Mouse (Mus musculus) limb, embryonic 11.5 days (tissue): ENCODE data around the gene Iqca. TPM values are rescaled to one million over a fixed set of nuclear protein-coding genes. Genes with fewer than 3 reads are reported as not detected.

Source experiments
- ATAC-seq: fragments of 200-750 bp; cut with Nextera tagmentation; 2 replicates; pipeline ENCODE4 v1.8.0; 2017; ENCODE audit warnings: low read depth; ENCODE audit not compliant: insufficient number of reproducible peaks, low FRiP score, low TSS enrichment
- DNase-seq: peaks from one replicate; pipeline ENCODE4 v3.0.0-alpha.2; 2015; ENCODE audit warnings: low spot score
- H3K27ac ChIP-seq: fragments of 300-500 bp; sonication (generic); replicated peaks from 2 replicates; pipeline ENCODE4 v1.5.1; 2014; ENCODE audit warnings: low read depth, mild to moderate bottlenecking, low read length
- H3K27me3 ChIP-seq: fragments of 300-500 bp; sonication (generic); 2 replicates; pipeline ENCODE4 v1.6.1; 2014; ENCODE audit warnings: mild to moderate bottlenecking, low read length, mixed read lengths; ENCODE audit not compliant: control insufficient read depth, insufficient read depth
- H3K36me3 ChIP-seq: fragments of 300-500 bp; sonication (generic); 2 replicates; pipeline ENCODE4 v1.6.1; 2014; ENCODE audit warnings: mild to moderate bottlenecking, low read length, moderate library complexity, mixed read lengths; ENCODE audit not compliant: control insufficient read depth, insufficient read depth
- H3K4me1 ChIP-seq: fragments of 300-500 bp; sonication (generic); 2 replicates; pipeline ENCODE4 v1.6.1; 2014; ENCODE audit warnings: low read length, mixed read lengths; ENCODE audit not compliant: control insufficient read depth, insufficient read depth
- H3K4me2 ChIP-seq: fragments of 300-500 bp; sonication (generic); 2 replicates; pipeline ENCODE4 v1.6.1; 2014; ENCODE audit warnings: low read depth, mild to moderate bottlenecking, moderate library complexity; ENCODE audit not compliant: severe bottlenecking
- H3K4me3 ChIP-seq: fragments of 300-500 bp; sonication (generic); 2 replicates; pipeline ENCODE4 v1.5.1; 2014; ENCODE audit warnings: low read depth, low read length
- H3K9ac ChIP-seq: fragments of 300-500 bp; sonication (generic); 2 replicates; pipeline ENCODE4 v1.6.1; 2014; ENCODE audit warnings: mild to moderate bottlenecking, low read length
- H3K9me3 ChIP-seq: fragments of 300-500 bp; sonication (generic); 2 replicates; pipeline ENCODE4 v1.6.1; 2016; ENCODE audit warnings: low read length; ENCODE audit not compliant: control insufficient read depth
- WGBS: fragments of 180-500 bp; shearing (Covaris S2); extraction: QIAGEN DNeasy Blood & Tissue Kit; methylation state at CpG from one replicate; pipeline ENCODE4 v1.1.7; 2014; 5-methylcytosine and 5-hydroxymethylcytosine counted together
- polyA plus RNA-seq: library from polyadenylated mRNA; unstranded; fragments of >200 nt; fragmentation: Nextera tagmentation; extraction: Ambion mirVana; gene quantifications from 2 replicates; pipeline ENCODE4 v1.2.1, GENCODE M21; 2014

The Iqca gene
- polyA plus RNA-seq, 1 experiment from 2014 or later = 0.27 TPM

DNA sequence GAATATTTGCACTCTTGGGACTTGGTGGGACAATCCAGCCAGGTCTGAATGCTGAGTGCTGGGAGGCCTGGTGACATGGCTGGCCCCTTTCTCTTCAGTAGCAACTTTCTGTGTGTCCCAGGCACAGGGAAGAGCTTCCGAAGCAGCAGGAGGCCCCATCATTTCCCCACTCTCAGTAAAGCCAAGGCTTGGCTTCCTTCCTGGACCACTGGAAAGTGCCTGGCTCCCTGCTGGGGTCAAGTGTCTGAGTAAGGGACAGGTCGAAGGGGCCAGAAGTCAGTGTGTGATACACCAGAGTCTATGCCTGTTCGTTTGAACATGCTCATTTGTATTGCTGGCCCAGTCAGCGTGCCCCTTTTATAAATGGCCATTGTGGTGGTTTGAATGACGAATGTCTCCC, 152.2 kb downstream of the Iqca start:
- ATAC-seq (no peak), DNase-seq (no peak)
- Histone ChIP-seq H3K4me2 (no peak overlapping the region), H3K36me3 (no peaks in the 10 kb centered on the region), H3K27me3 (no peaks in the 10 kb centered on the region), H3K4me1 (no peaks in the 10 kb centered on the region), H3K4me3 (no peak overlapping the region), H3K9me3 (no peaks in the 10 kb centered on the region), H3K27ac (no peak overlapping the region), H3K9ac (no peak overlapping the region)
- 58% methylated on average over 5 of the region's 5 CpGs for WGBS

DNA sequence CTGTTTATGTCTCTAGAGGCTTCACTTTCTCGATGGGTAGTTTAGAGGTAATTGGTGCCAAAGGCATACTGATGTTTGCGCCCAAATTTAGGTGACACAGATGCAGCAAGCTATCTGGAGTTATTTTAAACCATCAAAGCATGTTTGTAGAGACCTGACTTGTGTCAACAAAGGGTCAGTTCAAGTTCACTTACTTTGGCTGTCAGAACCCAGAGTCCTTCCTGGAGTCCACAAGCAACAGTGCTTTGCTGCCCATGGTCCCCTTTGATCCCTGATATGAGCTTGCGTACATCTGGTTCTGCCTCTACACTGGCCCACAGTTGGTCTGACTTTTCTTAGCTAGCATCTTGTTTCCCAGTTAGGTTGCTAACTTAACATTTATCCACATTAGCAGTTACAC, 153.3 kb downstream of the Iqca start:
- ATAC-seq (no peak), DNase-seq (no peak)
- no peak overlapping the region for H3K4me2 ChIP-seq
- 88% methylated on average over 3 of the region's 3 CpGs for WGBS
- H3K9me3 ChIP-seq = no peaks in the 10 kb centered on the region
- H3K27ac ChIP-seq = no peak overlapping the region
- no peak overlapping the region for H3K9ac ChIP-seq
- H3K36me3 ChIP-seq = no peaks in the 10 kb centered on the region
- H3K4me3 ChIP-seq = no peak overlapping the region
- no peaks in the 10 kb centered on the region for H3K4me1 ChIP-seq
- H3K27me3 ChIP-seq = peaks cover 4% of the 10 kb centered on the region; the same call in 1 of the 2 replicates

DNA sequence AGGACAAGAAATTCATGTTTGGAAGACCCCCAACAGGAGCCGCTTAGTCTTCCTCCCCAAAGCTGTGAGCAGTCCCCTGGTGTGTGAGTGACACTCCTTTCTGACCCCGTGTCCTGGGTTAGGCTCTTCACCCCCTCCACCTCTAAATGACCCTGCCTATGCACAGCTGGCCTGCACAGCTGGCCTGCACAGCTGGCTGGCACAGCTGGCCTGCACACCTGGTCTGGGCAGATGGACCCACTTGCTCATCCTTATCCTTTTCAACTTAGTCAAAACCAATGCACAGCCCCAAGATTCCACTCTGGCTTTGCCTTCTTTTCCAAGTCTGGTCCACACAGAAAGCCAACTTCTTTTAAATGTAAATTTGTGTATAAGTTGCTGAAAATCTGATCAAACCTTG, 154.5 kb downstream of the Iqca start:
- no peak for DNase-seq
- Histone ChIP-seq H3K9me3 (no peaks in the 10 kb centered on the region), H3K27ac (no peak overlapping the region), H3K4me2 (no peak overlapping the region), H3K4me1 (0 out of 2 replicates have a peak, but pooled peaks cover 2% of the 10 kb centered on the region), H3K27me3 (peaks cover 9% of the 10 kb centered on the region), H3K36me3 (no peaks in the 10 kb centered on the region), H3K9ac (no peak overlapping the region), H3K4me3 (no peak overlapping the region)
- ATAC-seq = no peak
- 70% methylated on average over 2 of the region's 2 CpGs for WGBS

DNA sequence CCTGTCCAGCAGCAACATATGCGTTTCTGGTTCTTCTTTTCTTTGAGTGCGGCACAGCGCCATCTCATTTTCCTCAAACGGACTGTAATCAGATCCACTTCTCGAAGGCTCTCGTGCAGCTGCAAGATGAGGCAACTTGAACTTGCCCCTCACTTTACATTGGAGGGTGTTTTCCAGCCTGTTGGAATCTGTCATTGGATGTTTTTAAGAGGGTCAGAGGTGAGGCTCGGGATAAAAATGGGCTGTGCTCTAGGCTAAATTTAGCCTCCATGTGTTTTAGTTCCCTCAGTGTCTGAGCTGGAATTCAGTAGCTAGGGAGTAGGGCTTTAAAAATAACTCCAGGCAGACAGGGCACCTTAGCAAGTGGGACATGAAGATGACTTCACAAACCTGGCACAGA, 155.1 kb downstream of the Iqca start:
- Histone ChIP-seq H3K9me3 (no peaks in the 10 kb centered on the region), H3K27me3 (peaks cover 9% of the 10 kb centered on the region)
- ATAC-seq = no peak

DNA sequence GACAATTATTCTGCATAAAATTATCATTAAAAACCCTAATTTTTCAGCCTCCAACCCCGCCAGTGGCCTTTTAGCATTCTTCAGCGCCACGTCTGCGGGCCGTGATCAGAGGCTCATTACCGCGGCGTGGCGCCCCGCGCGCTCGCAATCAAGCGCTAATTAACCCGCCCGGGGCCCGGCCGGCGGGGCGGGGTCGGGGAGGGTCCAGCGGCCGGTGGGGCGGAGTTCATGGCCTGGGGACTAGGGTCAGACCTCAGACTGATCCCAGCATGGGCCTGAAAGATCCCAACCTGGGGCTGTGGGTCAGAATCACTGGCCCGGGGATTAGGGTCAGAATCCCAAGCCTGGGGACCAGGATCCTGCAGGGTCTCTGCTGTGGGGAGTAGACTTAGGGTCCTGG, 160.9 kb downstream of the Iqca start:
- H3K36me3 ChIP-seq = no peaks in the 10 kb centered on the region
- under 1% methylated on average over 25 of the region's 25 CpGs for WGBS
- no peak overlapping the region for H3K27ac ChIP-seq
- peak overlapping the region; percentile 14 for H3K4me3 ChIP-seq
- H3K9me3 ChIP-seq = no peaks in the 10 kb centered on the region
- ATAC-seq (no peak), DNase-seq (peak; percentile 28)
- H3K27me3 ChIP-seq = peaks cover 25% of the 10 kb centered on the region
- H3K4me1 ChIP-seq = peaks cover 6% of the 10 kb centered on the region; the same call in 1 of the 2 replicates
- H3K9ac ChIP-seq = no peak overlapping the region; the same call in 1 of the 2 replicates
- peak overlapping the region; percentile 33 for H3K4me2 ChIP-seq

More for the DNA sequence above, 155.1 kb downstream of the Iqca start:
- no peak overlapping the region for H3K4me3 ChIP-seq
- no peak overlapping the region for H3K9ac ChIP-seq
- no peak overlapping the region for H3K27ac ChIP-seq
- H3K4me1 ChIP-seq = 0 out of 2 replicates have a peak, but pooled peaks cover 2% of the 10 kb centered on the region
- no peaks in the 10 kb centered on the region for H3K36me3 ChIP-seq
- no peak overlapping the region for H3K4me2 ChIP-seq
- 45% methylated on average over 7 of the region's 7 CpGs for whole genome bisulfite sequencing
- peak; percentile 28 for DNase-seq

Other genes starting within 250 kb of the Iqca start
- gene Gbx2, start 222.2 kb downstream of the Iqca start, polyA plus RNA-seq = 1.3 and 1.6 TPM in 2 replicates
- gene Asb18, start 138.7 kb downstream of the Iqca start, polyA plus RNA-seq = 0.04 TPM in 1 of 2 replicates, not detected in the other
- gene Ackr3, start 50.6 kb upstream of the Iqca start, polyA plus RNA-seq = 22.5 and 26.0 TPM in 2 replicates